Mouse (Mus musculus) WW6 (cell line): Measurements from ENCODE around the gene Gm21560.
"Not testable (repeated sequence)": the region's sequence is repeated elsewhere in the genome, so short reads cannot be mapped to it uniquely, and the experiment has no call there.

Experiments
- DNase-seq: peaks from one replicate; pipeline ENCODE4 v3.0.0-alpha.2; 2013; ENCODE audit warnings: low read depth, low spot score

Gene Gm21560

DNA sequence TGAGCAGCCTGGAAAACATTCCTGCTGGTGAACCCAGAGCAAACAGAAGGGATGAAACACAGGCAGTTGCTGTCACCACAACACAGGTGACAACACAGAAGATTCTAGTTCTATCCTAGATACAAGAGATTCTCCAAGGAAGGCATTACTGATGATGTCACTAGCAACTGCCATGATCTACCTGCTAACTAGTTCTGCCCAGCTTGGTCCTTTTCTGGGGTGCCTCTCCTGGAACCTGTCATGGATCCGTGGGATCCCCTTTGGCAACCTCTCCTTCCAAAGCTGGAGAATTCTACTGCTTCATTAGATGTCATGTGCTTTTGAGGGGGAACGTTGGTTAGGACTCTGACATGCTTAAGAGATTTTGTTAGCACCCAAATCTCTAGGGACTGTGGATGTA is at the start of gene Gm21560:
Gene Gm21560, minus strand, starts transcription at position 101 of the 400 bp plus-strand sequence.
- not testable (repeated sequence) for DNase-seq

DNA sequence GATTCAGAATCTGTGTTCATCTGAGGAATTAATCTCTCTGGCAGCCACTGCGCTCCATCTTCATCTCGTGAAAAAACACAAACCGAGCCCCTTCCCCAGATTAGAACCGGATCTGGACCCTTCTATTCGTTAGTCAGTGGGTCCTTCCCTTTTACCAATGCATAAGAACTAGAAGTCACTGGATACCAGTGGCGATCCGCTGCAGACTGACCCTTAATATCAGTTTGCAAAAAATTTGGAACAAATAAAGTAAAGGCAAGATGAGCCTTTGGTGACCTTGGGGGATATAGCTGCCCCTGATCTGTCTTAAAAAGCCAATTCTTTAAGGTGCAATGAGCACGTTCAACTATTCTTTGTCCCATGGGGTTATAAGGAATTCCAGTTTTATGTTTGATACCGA is 55.6 kb downstream of the Gm21560 start:
- DNase-seq = not testable (repeated sequence)

DNA sequence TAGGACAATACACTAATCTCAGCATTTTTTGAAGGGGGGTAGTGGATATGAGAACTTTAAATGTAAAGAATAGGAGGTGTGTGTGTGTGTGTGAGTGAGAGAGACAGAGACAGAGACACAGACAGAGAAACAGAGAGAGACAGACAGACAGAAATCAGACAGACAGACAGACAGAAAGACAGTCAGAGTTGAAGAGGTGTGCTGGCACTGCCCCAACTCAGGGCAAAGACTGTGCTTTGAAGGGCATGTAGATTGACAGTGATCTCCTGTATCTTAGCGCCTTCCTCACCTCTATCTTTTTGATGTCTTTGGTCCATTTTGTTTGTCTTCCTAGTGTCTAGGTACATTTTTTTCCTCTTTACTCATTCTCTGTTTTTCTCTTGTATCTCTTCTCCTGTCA is 58.0 kb downstream of the Gm21560 start:
- not testable (repeated sequence) for DNase-seq
